Mouse (Mus musculus) heart, embryonic 12.5 days (tissue): ENCODE data around the gene Clvs2. TPM values are rescaled to one million over a fixed set of nuclear protein-coding genes. Genes with fewer than 3 reads are reported as not detected.

Source experiments
- ATAC-seq: fragments of 200-750 bp; cut with Nextera tagmentation; 2 replicates; pipeline ENCODE4 v1.8.0; 2017; ENCODE audit warnings: moderate TSS enrichment, moderate library complexity; ENCODE audit not compliant: insufficient number of reproducible peaks, low FRiP score
- H3K27ac ChIP-seq: fragments of 300-500 bp; sonication (generic); 2 replicates; pipeline ENCODE4 v1.5.1; 2016; ENCODE audit warnings: mild to moderate bottlenecking, moderate library complexity; ENCODE audit not compliant: poor library complexity, severe bottlenecking
- H3K27me3 ChIP-seq: fragments of 300-500 bp; sonication (generic); replicated peaks from 2 replicates; pipeline ENCODE4 v1.6.1; 2016; ENCODE audit warnings: mild to moderate bottlenecking, moderate library complexity
- H3K36me3 ChIP-seq: fragments of 300-500 bp; sonication (generic); 2 replicates; pipeline ENCODE4 v1.6.1; 2016; ENCODE audit warnings: mild to moderate bottlenecking, moderate library complexity
- H3K4me1 ChIP-seq: fragments of 300-500 bp; sonication (generic); replicated peaks from 2 replicates; pipeline ENCODE4 v1.6.1; 2016; ENCODE audit warnings: mild to moderate bottlenecking
- H3K4me2 ChIP-seq: fragments of 300-500 bp; sonication (generic); 2 replicates; pipeline ENCODE4 v1.6.1; 2016; ENCODE audit warnings: mild to moderate bottlenecking, moderate library complexity
- H3K4me3 ChIP-seq: fragments of 300-500 bp; sonication (generic); 2 replicates; pipeline ENCODE4 v1.5.1; 2016; ENCODE audit warnings: mild to moderate bottlenecking
- H3K9ac ChIP-seq: fragments of 300-500 bp; sonication (generic); 2 replicates; pipeline ENCODE4 v1.6.1; 2016; ENCODE audit warnings: mild to moderate bottlenecking, moderate library complexity
- H3K9me3 ChIP-seq: fragments of 300-500 bp; sonication (generic); replicated peaks from 2 replicates; pipeline ENCODE4 v1.6.1; 2016; ENCODE audit warnings: mild to moderate bottlenecking, moderate library complexity
- WGBS: fragments of 180-500 bp; shearing (Covaris S2); methylation state at CpG from one replicate; pipeline ENCODE4 v1.1.7; 2016; 5-methylcytosine and 5-hydroxymethylcytosine counted together
- polyA plus RNA-seq: library from polyadenylated mRNA; unstranded; fragments of >200 nt; fragmentation: Nextera tagmentation; extraction: Ambion mirVana; gene quantifications from 2 replicates; pipeline ENCODE4 v1.2.1, GENCODE M21; 2016

The Clvs2 gene
- polyA plus RNA-seq, result not detected in 2 replicates

- H3K27ac ChIP-seq, result no peak within 1 kb of the TSS
- WGBS, result 2% methylated on average over 37 of the region's 37 CpGs
- peak within 1 kb of the TSS; percentile 47 for H3K4me3 ChIP-seq
- H3K9ac ChIP-seq, result 0 out of 2 replicates have a peak within 1 kb of the TSS, but pooled peaks have one; percentile 55
- no peaks in the 10 kb centered on the region for H3K36me3 ChIP-seq
- peak within 1 kb of the TSS; percentile 78 for H3K4me2 ChIP-seq
- H3K4me1 ChIP-seq, result peaks cover 10% of the 10 kb centered on the region; the same call in 1 of the 2 replicates
- no peak for ATAC-seq
- H3K27me3 ChIP-seq, result peaks cover 14% of the 10 kb centered on the region
- no peaks in the 10 kb centered on the region for H3K9me3 ChIP-seq
These were observed at the start of gene Clvs2 for GRCm38 (mm10) chr10:33624131-33624879. Gene Clvs2, minus strand, starts transcription at chr10:33624769.

- H3K4me3 ChIP-seq, result no peak overlapping the region
- ATAC-seq, result no peak
These were observed 28.6 kb upstream of the Clvs2 start for GRCm38 (mm10) chr10:33653142-33653541.

GRCm38 (mm10) chr10:33623577-33623991, 985 bp downstream of the Clvs2 start:
- no peak overlapping the region for H3K9ac ChIP-seq
- no peaks in the 10 kb centered on the region for H3K36me3 ChIP-seq
- no peaks in the 10 kb centered on the region for H3K9me3 ChIP-seq
- peaks cover 10% of the 10 kb centered on the region; the same call in 1 of the 2 replicates for H3K4me1 ChIP-seq
- H3K27ac ChIP-seq, result no peak overlapping the region
- H3K27me3 ChIP-seq, result peaks cover 14% of the 10 kb centered on the region
- no peak for ATAC-seq
- whole genome bisulfite sequencing, result 15% methylated on average over 6 of the region's 6 CpGs
- peak overlapping the region; percentile 78 for H3K4me2 ChIP-seq
- no peak overlapping the region for H3K4me3 ChIP-seq

More at GRCm38 (mm10) chr10:33653142-33653541, 28.6 kb upstream of the Clvs2 start:
- H3K4me1 ChIP-seq, result no peaks in the 10 kb centered on the region
- H3K9me3 ChIP-seq, result no peaks in the 10 kb centered on the region
- no peaks in the 10 kb centered on the region for H3K27me3 ChIP-seq
- no peak overlapping the region for H3K4me2 ChIP-seq
- H3K36me3 ChIP-seq, result no peaks in the 10 kb centered on the region
- no peak overlapping the region for H3K9ac ChIP-seq
- no peak overlapping the region for H3K27ac ChIP-seq

- no peak for ATAC-seq
- 88% methylated on average over 8 of the region's 8 CpGs for WGBS
- Histone ChIP-seq H3K36me3 (no peaks in the 10 kb centered on the region), H3K9ac (no peak overlapping the region), H3K27me3 (peaks cover 14% of the 10 kb centered on the region), H3K27ac (no peak overlapping the region), H3K4me2 (no peak overlapping the region), H3K9me3 (no peaks in the 10 kb centered on the region), H3K4me3 (no peak overlapping the region), H3K4me1 (peaks cover 10% of the 10 kb centered on the region; the same call in 1 of the 2 replicates)
These were observed 1.9 kb downstream of the Clvs2 start for GRCm38 (mm10) chr10:33622700-33623099.

GRCm38 (mm10) chr10:33616207-33616606, 8.4 kb downstream of the Clvs2 start:
- Histone ChIP-seq H3K27ac (no peak overlapping the region), H3K9ac (no peak overlapping the region), H3K36me3 (no peaks in the 10 kb centered on the region), H3K9me3 (no peaks in the 10 kb centered on the region), H3K4me2 (no peak overlapping the region), H3K4me3 (no peak overlapping the region), H3K4me1 (no peaks in the 10 kb centered on the region), H3K27me3 (no peaks in the 10 kb centered on the region)
- no peak for ATAC-seq
- WGBS, result 55% methylated on average over 2 of the region's 2 CpGs

GRCm38 (mm10) chr10:33613197-33613596, 11.4 kb downstream of the Clvs2 start:
- Histone ChIP-seq H3K36me3 (no peaks in the 10 kb centered on the region), H3K9me3 (no peaks in the 10 kb centered on the region), H3K27me3 (no peaks in the 10 kb centered on the region), H3K4me1 (no peaks in the 10 kb centered on the region), H3K4me3 (no peak overlapping the region), H3K27ac (no peak overlapping the region), H3K9ac (no peak overlapping the region), H3K4me2 (no peak overlapping the region)
- no peak for ATAC-seq
- 86% methylated on average over 1 of the region's 1 CpGs for WGBS

GRCm38 (mm10) chr10:33592732-33593131, 31.8 kb downstream of the Clvs2 start:
- no peak overlapping the region for H3K4me3 ChIP-seq
- H3K9ac ChIP-seq, result no peak overlapping the region
- H3K4me1 ChIP-seq, result no peaks in the 10 kb centered on the region
- no peaks in the 10 kb centered on the region for H3K27me3 ChIP-seq
- no peaks in the 10 kb centered on the region; the same call in 1 of the 2 replicates for H3K9me3 ChIP-seq
- H3K27ac ChIP-seq, result no peak overlapping the region
- no peak overlapping the region for H3K4me2 ChIP-seq
- WGBS, result 88% methylated on average over 16 of the region's 16 CpGs
- no peaks in the 10 kb centered on the region for H3K36me3 ChIP-seq
- ATAC-seq, result no peak

- Histone ChIP-seq H3K9me3 (no peaks in the 10 kb centered on the region; the same call in 1 of the 2 replicates), H3K4me3 (no peak overlapping the region), H3K36me3 (no peaks in the 10 kb centered on the region), H3K9ac (no peak overlapping the region), H3K27ac (no peak overlapping the region), H3K4me2 (no peak overlapping the region), H3K4me1 (no peaks in the 10 kb centered on the region), H3K27me3 (no peaks in the 10 kb centered on the region)
- WGBS, result 60% methylated on average over 2 of the region's 2 CpGs
- no peak for ATAC-seq
These were observed 35.8 kb downstream of the Clvs2 start for GRCm38 (mm10) chr10:33588800-33589199.

- Histone ChIP-seq H3K27ac (no peak overlapping the region), H3K36me3 (no peaks in the 10 kb centered on the region)
- WGBS, result 53% methylated on average over 2 of the region's 2 CpGs
These were observed 37.5 kb downstream of the Clvs2 start for GRCm38 (mm10) chr10:33587118-33587517.

GRCm38 (mm10) chr10:33558081-33558480, 66.5 kb downstream of the Clvs2 start:
- H3K4me1 ChIP-seq, result no peaks in the 10 kb centered on the region
- H3K36me3 ChIP-seq, result no peaks in the 10 kb centered on the region
- no peak overlapping the region for H3K4me3 ChIP-seq
- ATAC-seq, result no peak
- H3K27ac ChIP-seq, result no peak overlapping the region
- H3K27me3 ChIP-seq, result no peaks in the 10 kb centered on the region
- H3K9ac ChIP-seq, result no peak overlapping the region
- WGBS, result 51% methylated on average over 3 of the region's 3 CpGs
- H3K4me2 ChIP-seq, result no peak overlapping the region
- H3K9me3 ChIP-seq, result no peaks in the 10 kb centered on the region

More at GRCm38 (mm10) chr10:33587118-33587517, 37.5 kb downstream of the Clvs2 start:
- no peak overlapping the region for H3K9ac ChIP-seq
- no peak overlapping the region for H3K4me3 ChIP-seq
- no peaks in the 10 kb centered on the region for H3K4me1 ChIP-seq
- no peak overlapping the region for H3K4me2 ChIP-seq
- no peaks in the 10 kb centered on the region for H3K27me3 ChIP-seq
- H3K9me3 ChIP-seq, result no peaks in the 10 kb centered on the region
- no peak for ATAC-seq

- no peak overlapping the region for H3K9ac ChIP-seq
- ATAC-seq, result no peak
- no peaks in the 10 kb centered on the region for H3K4me1 ChIP-seq
- H3K27ac ChIP-seq, result no peak overlapping the region
- H3K4me2 ChIP-seq, result no peak overlapping the region
- H3K9me3 ChIP-seq, result no peaks in the 10 kb centered on the region
- no peaks in the 10 kb centered on the region for H3K27me3 ChIP-seq
- H3K36me3 ChIP-seq, result no peaks in the 10 kb centered on the region
- no peak overlapping the region for H3K4me3 ChIP-seq
- WGBS, result 72% methylated on average over 4 of the region's 4 CpGs
These were observed 84.2 kb downstream of the Clvs2 start for GRCm38 (mm10) chr10:33540331-33540730.
